Mouse (Mus musculus): ENCODE measurements around the gene Noct. TPM values are rescaled to one million over a fixed set of nuclear protein-coding genes. Genes with fewer than 3 reads are reported as not detected.

The Noct gene
- polyA plus RNA-seq, 1 experiment from 2014 or later, result 35.6 TPM

- Histone ChIP-seq H3K27me3 (replicated peaks) (no peaks in the 10 kb centered on the region), H3K4me1 (no peaks in the 10 kb centered on the region), H3K9me3 (replicated peaks) (no peaks in the 10 kb centered on the region), H3K4me3 (replicated peaks) (no peak overlapping the region), H3K9ac (replicated peaks) (no peak overlapping the region), H3K27ac (replicated peaks) (no peak overlapping the region), H3K36me3 (peaks cover 83% of the 10 kb centered on the region), H3K4me2 (no peak overlapping the region)
- no peak for ATAC-seq (ENCODE audit: low FRiP score)
- WGBS, result 91% methylated on average over 12 of the region's 12 CpGs
Observed at GRCm38 (mm10) chr3:51252689-51253402, 28.6 kb downstream of the Noct start.

- Histone ChIP-seq H3K36me3 (peaks cover 82% of the 10 kb centered on the region), H3K4me3 (replicated peaks) (no peak overlapping the region), H3K9me3 (replicated peaks) (no peaks in the 10 kb centered on the region), H3K4me1 (no peaks in the 10 kb centered on the region), H3K27ac (replicated peaks) (no peak overlapping the region), H3K9ac (replicated peaks) (no peak overlapping the region), H3K27me3 (replicated peaks) (no peaks in the 10 kb centered on the region), H3K4me2 (no peak overlapping the region)
- no peak for ATAC-seq (ENCODE audit: low FRiP score)
- 95% methylated on average over 7 of the region's 7 CpGs for whole genome bisulfite sequencing
Observed at GRCm38 (mm10) chr3:51254784-51255183, 30.5 kb downstream of the Noct start.

GRCm38 (mm10) chr3:51256450-51256849, 32.2 kb downstream of the Noct start:
- no peaks in the 10 kb centered on the region for H3K9me3 ChIP-seq (replicated peaks)
- H3K4me2 ChIP-seq, result no peak overlapping the region
- no peaks in the 10 kb centered on the region for H3K27me3 ChIP-seq (replicated peaks)
- peaks cover 82% of the 10 kb centered on the region for H3K36me3 ChIP-seq
- no peaks in the 10 kb centered on the region for H3K4me1 ChIP-seq
- H3K9ac ChIP-seq (replicated peaks), result no peak overlapping the region
- WGBS, result 88% methylated on average over 12 of the region's 12 CpGs
- H3K4me3 ChIP-seq (replicated peaks), result no peak overlapping the region
- H3K27ac ChIP-seq (replicated peaks), result no peak overlapping the region
- no peak for ATAC-seq (ENCODE audit: low FRiP score)

GRCm38 (mm10) chr3:51258070-51258469, 33.8 kb downstream of the Noct start:
- H3K9ac ChIP-seq (replicated peaks), result no peak overlapping the region
- no peak overlapping the region for H3K27ac ChIP-seq (replicated peaks)
- no peak overlapping the region for H3K4me2 ChIP-seq
- ATAC-seq (ENCODE audit: low FRiP score), result no peak
- 93% methylated on average over 5 of the region's 5 CpGs for WGBS
- H3K9me3 ChIP-seq (replicated peaks), result no peaks in the 10 kb centered on the region
- H3K4me1 ChIP-seq, result no peaks in the 10 kb centered on the region
- no peaks in the 10 kb centered on the region for H3K27me3 ChIP-seq (replicated peaks)
- no peak overlapping the region for H3K4me3 ChIP-seq (replicated peaks)
- H3K36me3 ChIP-seq, result peaks cover 80% of the 10 kb centered on the region

GRCm38 (mm10) chr3:51262942-51263341, 38.7 kb downstream of the Noct start:
- Histone ChIP-seq H3K27me3 (replicated peaks) (no peaks in the 10 kb centered on the region), H3K9me3 (replicated peaks) (no peaks in the 10 kb centered on the region), H3K36me3 (peaks cover 59% of the 10 kb centered on the region), H3K4me1 (no peaks in the 10 kb centered on the region), H3K9ac (replicated peaks) (no peak overlapping the region), H3K4me3 (replicated peaks) (no peak overlapping the region), H3K27ac (replicated peaks) (no peak overlapping the region), H3K4me2 (no peak overlapping the region)
- WGBS, result 94% methylated on average over 8 of the region's 8 CpGs
- no peak for ATAC-seq (ENCODE audit: low FRiP score)

GRCm38 (mm10) chr3:51268434-51268833, 44.2 kb downstream of the Noct start:
- Histone ChIP-seq H3K9ac (replicated peaks) (no peak overlapping the region), H3K27me3 (replicated peaks) (no peaks in the 10 kb centered on the region), H3K36me3 (peaks cover 19% of the 10 kb centered on the region), H3K27ac (replicated peaks) (no peak overlapping the region), H3K4me3 (replicated peaks) (no peak overlapping the region), H3K4me2 (no peak overlapping the region), H3K9me3 (replicated peaks) (no peaks in the 10 kb centered on the region), H3K4me1 (no peaks in the 10 kb centered on the region)
- ATAC-seq (ENCODE audit: low FRiP score), result no peak
- WGBS, result 80% methylated on average over 12 of the region's 12 CpGs

- Histone ChIP-seq H3K36me3 (peaks cover 3% of the 10 kb centered on the region; the same call in 1 of the 2 replicates), H3K4me1 (peaks cover 5% of the 10 kb centered on the region), H3K4me3 (replicated peaks) (no peak overlapping the region), H3K27ac (replicated peaks) (no peak overlapping the region), H3K9me3 (replicated peaks) (no peaks in the 10 kb centered on the region), H3K27me3 (replicated peaks) (no peaks in the 10 kb centered on the region), H3K9ac (replicated peaks) (no peak overlapping the region), H3K4me2 (no peak overlapping the region)
- ATAC-seq (ENCODE audit: low FRiP score), result no peak
- WGBS, result 92% methylated on average over 12 of the region's 12 CpGs
Observed at GRCm38 (mm10) chr3:51270069-51270817, 46.0 kb downstream of the Noct start.

- peak; percentile 99 for ATAC-seq (ENCODE audit: low FRiP score)
- Histone ChIP-seq H3K4me3 (replicated peaks) (peak overlapping the region; percentile 97), H3K4me2 (peak overlapping the region; percentile 78), H3K27me3 (replicated peaks) (no peaks in the 10 kb centered on the region), H3K9ac (replicated peaks) (peak overlapping the region; percentile 75), H3K9me3 (replicated peaks) (no peaks in the 10 kb centered on the region), H3K36me3 (no peaks in the 10 kb centered on the region), H3K27ac (replicated peaks) (peak overlapping the region; percentile 96), H3K4me1 (peaks cover 21% of the 10 kb centered on the region)
- WGBS, result under 1% methylated on average over 33 of the region's 33 CpGs
Observed at GRCm38 (mm10) chr3:51275956-51276398, 51.7 kb downstream of the Noct start.

- H3K27me3 ChIP-seq (replicated peaks), result no peaks in the 10 kb centered on the region
- peak overlapping the region; percentile 75 for H3K9ac ChIP-seq (replicated peaks)
- WGBS, result under 1% methylated on average over 83 of the region's 93 CpGs
- no peaks in the 10 kb centered on the region for H3K36me3 ChIP-seq
- peak overlapping the region; percentile 97 for H3K4me3 ChIP-seq (replicated peaks)
- peak; percentile 34 for ATAC-seq (ENCODE audit: low FRiP score)
- H3K4me1 ChIP-seq, result peaks cover 21% of the 10 kb centered on the region
- peak overlapping the region; percentile 96 for H3K27ac ChIP-seq (replicated peaks)
- peak overlapping the region; percentile 78 for H3K4me2 ChIP-seq
- H3K9me3 ChIP-seq (replicated peaks), result no peaks in the 10 kb centered on the region
Observed at GRCm38 (mm10) chr3:51276421-51277111, 52.3 kb downstream of the Noct start.

GRCm38 (mm10) chr3:51277201-51278150, 53.2 kb downstream of the Noct start:
- Histone ChIP-seq H3K27me3 (replicated peaks) (no peaks in the 10 kb centered on the region), H3K9me3 (replicated peaks) (no peaks in the 10 kb centered on the region)
- under 1% methylated on average over 75 of the region's 75 CpGs for WGBS

GRCm38 (mm10) chr3:51278433-51278832, 54.2 kb downstream of the Noct start:
- no peaks in the 10 kb centered on the region for H3K9me3 ChIP-seq (replicated peaks)
- 77% methylated on average over 4 of the region's 4 CpGs for WGBS
- H3K36me3 ChIP-seq, result no peaks in the 10 kb centered on the region

More at GRCm38 (mm10) chr3:51277201-51278150, 53.2 kb downstream of the Noct start:
- Histone ChIP-seq H3K4me2 (peak overlapping the region; percentile 78), H3K4me3 (replicated peaks) (peak overlapping the region; percentile 97), H3K4me1 (peaks cover 21% of the 10 kb centered on the region), H3K36me3 (no peaks in the 10 kb centered on the region), H3K27ac (replicated peaks) (peak overlapping the region; percentile 96), H3K9ac (replicated peaks) (peak overlapping the region; percentile 75)
- peak; percentile 66 for ATAC-seq (ENCODE audit: low FRiP score)

More at GRCm38 (mm10) chr3:51278433-51278832, 54.2 kb downstream of the Noct start:
- Histone ChIP-seq H3K4me3 (replicated peaks) (no peak overlapping the region), H3K4me2 (no peak overlapping the region), H3K27me3 (replicated peaks) (no peaks in the 10 kb centered on the region), H3K27ac (replicated peaks) (no peak overlapping the region), H3K9ac (replicated peaks) (no peak overlapping the region), H3K4me1 (peaks cover 21% of the 10 kb centered on the region)
- ATAC-seq (ENCODE audit: low FRiP score), result no peak

All from neural tube, embryonic 15.5 days (tissue).